Mouse (Mus musculus) bone marrow macrophage, adult 2 months (primary cell): ENCODE measurements around the gene Siah3.

ENCODE experiments used
- CTCF ChIP-seq: IDR thresholded peaks from 2 replicates; pipeline ENCODE4 v1.5.1; 2012; ENCODE audit warnings: low read depth, mild to moderate bottlenecking, low read length, moderate library complexity
- POLR2A ChIP-seq: IDR thresholded peaks from 2 replicates; pipeline ENCODE4 v1.6.1; 2012; ENCODE audit warnings: mild to moderate bottlenecking, low read depth, low read length, borderline replicate concordance

DNA sequence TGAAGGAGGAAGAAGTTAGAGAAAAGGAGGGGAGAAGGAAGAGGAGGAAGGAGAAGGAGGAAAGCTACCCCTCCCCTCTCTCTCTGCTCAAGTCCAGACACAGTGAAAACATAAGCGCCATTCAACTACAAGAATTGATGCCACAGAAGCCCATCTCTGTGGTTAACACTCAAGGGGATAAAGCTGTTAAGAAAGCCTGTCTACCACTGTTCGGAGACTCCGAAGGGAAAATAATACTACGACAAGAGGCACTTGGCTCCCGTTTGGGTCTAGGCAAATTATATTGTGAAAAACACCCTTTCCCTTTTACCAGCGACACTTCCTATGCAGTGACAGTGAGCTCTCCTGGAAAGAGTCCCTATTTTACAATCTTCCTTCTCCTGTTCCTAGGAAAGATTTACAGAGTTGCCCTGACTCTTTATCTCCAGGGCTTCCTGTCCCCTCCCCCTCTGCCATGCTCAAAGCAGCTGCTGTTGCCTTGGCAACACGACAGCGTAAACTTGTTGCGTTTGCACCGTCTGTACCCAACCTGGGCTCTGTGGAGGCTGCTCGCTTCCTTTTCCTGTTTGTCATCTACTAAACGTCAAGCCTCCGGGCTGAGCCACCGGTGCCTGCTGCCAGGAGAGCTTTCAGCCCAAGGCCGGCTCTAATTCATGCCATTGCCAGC lies 10.4 kb upstream of the Siah3 start:
- TF ChIP-seq CTCF (no peak), POLR2A (no peak)
